Mouse (Mus musculus) left cerebral cortex, postnatal 14 days (tissue): ENCODE results near the gene Dpm2. TPM values are rescaled to one million over a fixed set of nuclear protein-coding genes. Genes with fewer than 3 reads are reported as not detected.

Experiments
- DNase-seq, 2 experiments: peaks; one replicate each; pipeline ENCODE4 v3.0.0; 2021 to 2022; ENCODE audit warnings: low spot score in 2 of 2, mixed read lengths in 1 of 2
- intact Hi-C: fragments of 180-260 bp; cut with DNase I; formaldehyde crosslinking; loops from one replicate; pipeline ENCODE4 v1.15.1; 2025
- total RNA-seq, 2 experiments: library from RNA; stranded (reverse); gene quantifications; 2 replicates each; pipeline ENCODE4 v1.2.3; 2021

Dpm2 gene
- total RNA-seq, 2 experiments from 2014 or later, result 78.7 to 86.3 TPM

DNA sequence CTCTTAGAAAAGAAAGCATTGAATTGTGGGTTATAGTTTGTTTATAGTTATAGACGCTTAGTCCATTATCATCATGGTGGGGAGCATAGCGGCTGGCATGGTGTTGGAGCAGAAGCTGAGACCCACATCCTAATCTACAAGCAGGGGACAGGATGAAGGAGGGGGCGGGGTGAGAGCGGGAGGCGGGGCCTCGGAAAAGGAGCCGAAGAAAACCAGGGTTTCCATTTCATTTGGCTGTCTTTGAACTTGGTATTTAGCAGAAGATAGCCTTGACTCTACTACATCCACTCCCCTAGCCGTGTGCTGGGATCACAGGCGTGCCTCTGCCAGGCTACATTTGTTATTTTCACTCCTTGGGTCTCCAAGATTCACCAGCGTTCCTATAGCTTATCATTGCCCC is 34.0 kb downstream of the Dpm2 start:
- no peak for DNase-seq
- intact Hi-C loops, result no loop called here

GRCm38 (mm10) chr2:32606161-32607142 is 35.8 kb downstream of the Dpm2 start:
- intact Hi-C loops, result no loop called here
- peak; percentile 83 to 88 for DNase-seq

GRCm38 (mm10) chr2:32607262-32607947 is 36.7 kb downstream of the Dpm2 start:
- DNase-seq, result peak in 1 of 2 experiments; percentile 53
- intact Hi-C loops, result no loop called here

GRCm38 (mm10) chr2:32608141-32608777 is 37.6 kb downstream of the Dpm2 start:
- intact Hi-C loops, result no loop called here
- DNase-seq, result peak in 1 of 2 experiments; percentile 58

- intact Hi-C loops, result no loop called here
- DNase-seq, result no peak
Observed at GRCm38 (mm10) chr2:32608778-32609435, 38.2 kb downstream of the Dpm2 start.

DNA sequence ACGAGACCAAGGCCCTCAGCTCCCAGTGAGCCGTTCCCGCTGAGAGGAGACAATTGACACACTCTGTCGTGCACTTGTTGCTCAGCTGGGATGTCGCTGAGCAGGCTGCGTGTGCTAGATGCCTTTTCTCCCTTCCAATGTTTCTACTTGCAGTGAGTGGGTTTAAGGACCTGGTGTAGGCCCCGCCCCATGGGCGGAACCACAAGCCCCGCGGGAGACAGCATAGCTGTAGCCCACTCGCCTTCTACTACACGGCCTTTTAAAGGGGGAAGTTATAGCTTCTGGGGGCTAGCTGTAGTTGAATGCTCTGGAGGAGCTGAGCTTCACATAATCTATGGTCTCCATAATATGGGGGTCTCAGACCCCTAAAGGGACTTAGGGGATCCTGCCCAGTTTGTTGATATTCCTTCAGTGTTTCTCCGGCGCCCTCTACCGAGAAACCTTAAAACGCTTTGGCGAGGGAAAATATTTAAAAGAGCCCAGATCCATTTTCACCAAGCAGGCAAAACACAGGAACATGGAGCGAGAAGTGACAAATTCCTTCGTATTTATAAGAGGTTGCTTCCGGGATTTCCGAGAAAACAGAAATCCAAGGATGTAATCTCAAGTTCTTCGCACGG is 40.1 kb downstream of the Dpm2 start:
- peak; percentile 53 to 74 for DNase-seq
- intact Hi-C loops, result no loop called here

- no peak for DNase-seq
- intact Hi-C loops, result no loop called here
Observed at GRCm38 (mm10) chr2:32612274-32612673, 41.6 kb downstream of the Dpm2 start.

GRCm38 (mm10) chr2:32617109-32617508 is 46.5 kb downstream of the Dpm2 start:
- intact Hi-C loops, result no loop called here
- DNase-seq, result no peak

- intact Hi-C loops, result no loop called here
Observed at GRCm38 (mm10) chr2:32617601-32618000, 46.9 kb downstream of the Dpm2 start.

DNA sequence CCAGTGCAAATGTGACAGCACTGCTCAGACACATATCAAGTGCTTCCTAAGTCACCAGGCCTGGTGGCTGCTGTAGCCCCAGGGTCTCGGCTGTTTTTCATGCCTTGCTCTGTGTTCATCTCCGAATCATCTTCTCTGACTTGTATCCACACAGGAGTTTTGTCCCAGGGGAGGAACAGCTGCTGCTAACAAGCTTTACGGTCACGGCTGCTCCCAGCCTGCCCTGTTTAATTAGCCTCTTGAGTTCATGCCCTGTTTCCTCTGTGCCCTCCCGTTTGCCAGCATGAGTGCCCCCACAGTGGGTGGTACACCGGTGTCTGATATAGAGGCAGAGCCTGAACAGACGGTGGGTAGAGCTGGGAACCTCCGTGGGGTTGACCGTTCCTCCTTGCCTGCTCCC is 47.4 kb downstream of the Dpm2 start:
- DNase-seq, result no peak

More at GRCm38 (mm10) chr2:32617601-32618000, 46.9 kb downstream of the Dpm2 start:
- peak in 1 of 2 experiments; percentile 35 for DNase-seq

GRCm38 (mm10) chr2:32620682-32621516 is 50.2 kb downstream of the Dpm2 start:
- no peak for DNase-seq
- intact Hi-C loops, result loop anchor here (5.0 kb wide), 1 partner anchor 39 kb away; no protein-coding TSS in a partner anchor

More for the DNA sequence above, 47.4 kb downstream of the Dpm2 start:
- intact Hi-C loops, result no loop called here

GRCm38 (mm10) chr2:32621517-32621859 is 50.8 kb downstream of the Dpm2 start, which contains the start of gene Ak1:
Ak1 (plus strand) TSS chr2:32621758.
- intact Hi-C loops, result loop anchor here (5.0 kb wide), 1 partner anchor 39 kb away; no protein-coding TSS in a partner anchor
- DNase-seq, result no peak

Other genes starting within 250 kb of the Dpm2 start
- 10 to 100 TPM; 69.5 to 79.0 TPM for gene Ciz1, start 218.5 kb upstream of the Dpm2 start, total RNA-seq
- gene Dnm1, start 217.5 kb upstream of the Dpm2 start, total RNA-seq, result 1,000 to 10,000 TPM; 1,093 to 1,153 TPM
- gene 1110008P14Rik, start 188.9 kb upstream of the Dpm2 start, total RNA-seq, result 100 to 1,000 TPM; 265 to 282 TPM
- gene Lcn2, start 182.6 kb upstream of the Dpm2 start, total RNA-seq, result 1 to 10 TPM; 1.5 to 2.6 TPM
- 10 to 100 TPM; 43.5 to 48.3 TPM for gene Ptges2, start 175.0 kb upstream of the Dpm2 start, total RNA-seq
- gene Naif1, start 120.4 kb upstream of the Dpm2 start, total RNA-seq, result 1 to 10 TPM; 4.0 to 4.1 TPM
- 10 to 100 TPM; 52.1 to 55.4 TPM for gene Slc25a25, start 119.4 kb upstream of the Dpm2 start, total RNA-seq
- gene Fam102a, start 35.5 kb upstream of the Dpm2 start, total RNA-seq, result 10 to 100 TPM; 35.2 to 44.4 TPM
- 10 to 100 TPM; 12.7 to 14.3 TPM for gene Pip5kl1, start 3.9 kb downstream of the Dpm2 start, total RNA-seq
- gene 9430097D07Rik, start 4.8 kb downstream of the Dpm2 start, total RNA-seq, result 1 to 10 TPM in 1 of 2 experiments, under 1 TPM in 1; 0.86 to 1.1 TPM
- 10 to 100 TPM; 36.2 to 38.4 TPM for gene St6galnac4, start 16.2 kb downstream of the Dpm2 start, total RNA-seq
- 100 to 1,000 TPM; 110 to 114 TPM for gene St6galnac6, start 28.9 kb downstream of the Dpm2 start, total RNA-seq
- gene Ak1, start 50.9 kb downstream of the Dpm2 start, total RNA-seq, result 100 to 1,000 TPM; 162 to 164 TPM
- gene Eng, start 75.7 kb downstream of the Dpm2 start, total RNA-seq, result 10 to 100 TPM; 30.7 to 34.5 TPM
- 10 to 100 TPM in 1 of 2 experiments, 1 to 10 TPM in 1; 9.5 to 10.1 TPM for gene Fpgs, start 133.3 kb downstream of the Dpm2 start, total RNA-seq
- gene Cdk9, start 142.2 kb downstream of the Dpm2 start, total RNA-seq, result 100 to 1,000 TPM; 100 to 106 TPM
- 10 to 100 TPM; 31.1 to 35.6 TPM for gene Sh2d3c, start 150.2 kb downstream of the Dpm2 start, total RNA-seq
- 1 to 10 TPM; 2.2 to 3.8 TPM for gene 6330409D20Rik, start 170.2 kb downstream of the Dpm2 start, total RNA-seq
- gene Tor2a, start 186.4 kb downstream of the Dpm2 start, total RNA-seq, result 10 to 100 TPM; 27.6 to 30.4 TPM
- under 1 TPM; 0.23 to 0.35 TPM for gene Ttc16, start 204.8 kb downstream of the Dpm2 start, total RNA-seq
- gene Ptrh1, start 204.9 kb downstream of the Dpm2 start, total RNA-seq, result 1 to 10 TPM; 6.1 to 7.6 TPM
- gene Cfap157, start 213.6 kb downstream of the Dpm2 start, total RNA-seq, result under 1 TPM in 1 of 2 experiments, not detected in 1; 0.33 TPM